Mouse (Mus musculus) liver, embryonic 14 days (tissue): ENCODE data around the gene Vmn2r93. TPM values are rescaled to one million over a fixed set of nuclear protein-coding genes. Genes with fewer than 3 reads are reported as not detected.

Source experiments
- polyA plus RNA-seq: library from polyadenylated mRNA; depleted of rRNA; stranded (reverse); fragments of >200 nt; gene quantifications from 2 replicates; pipeline ENCODE4 v1.2.3, GENCODE M21; 2012; rRNA removed

The Vmn2r93 gene
- not detected in 2 replicates for polyA plus RNA-seq

DNA sequence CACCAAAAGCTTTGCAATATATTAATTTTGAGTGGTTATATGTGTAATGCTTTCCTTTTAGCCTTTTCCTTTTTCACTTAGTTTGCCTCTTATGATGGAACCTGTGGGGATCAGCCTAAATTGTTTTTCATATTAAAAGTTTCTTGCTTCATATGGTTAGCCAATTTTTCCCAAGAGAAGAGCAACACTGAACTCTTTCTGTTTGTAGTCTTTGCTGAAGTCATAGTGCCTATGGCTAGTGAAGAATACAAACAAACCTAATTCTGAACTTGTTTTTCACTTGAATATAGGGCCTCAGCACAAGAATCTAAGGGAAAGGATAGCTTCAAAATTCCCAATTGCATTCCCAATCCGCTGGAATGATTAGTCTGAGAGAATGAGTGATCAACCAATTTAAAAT lies at the start of gene Vmn2r93:
Gene Vmn2r93, plus strand, starts transcription at position 301 of the 400 bp plus-strand sequence.

DNA sequence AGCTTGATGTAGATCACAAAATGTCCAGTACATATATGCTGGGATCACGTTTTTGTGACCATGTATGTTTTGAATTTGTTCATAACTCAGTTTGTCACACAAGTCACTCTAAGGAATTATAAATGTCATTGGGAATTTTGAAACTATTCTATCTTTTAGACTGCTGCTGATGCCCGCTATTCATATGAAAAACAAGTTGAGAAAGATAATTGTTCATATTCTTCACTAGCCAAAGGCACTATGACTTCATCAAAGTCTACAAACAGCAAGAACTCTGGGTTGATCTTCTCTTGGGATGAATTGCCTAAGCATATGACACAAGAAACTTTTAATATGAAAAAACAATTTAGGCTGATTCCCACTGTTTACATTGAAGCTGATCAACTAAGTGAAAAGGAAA lies 20.2 kb upstream of the Vmn2r93 start, which contains the start of gene Vmn2r94:
Gene Vmn2r94, minus strand, starts transcription at position 101 of the 400 bp plus-strand sequence.

Other genes with a start within 250 kb of the Vmn2r93 start
- gene Vmn2r124, start 248.7 kb upstream of the Vmn2r93 start, polyA plus RNA-seq: not detected in 2 replicates
- gene Vmn2r91, start 213.1 kb upstream of the Vmn2r93 start, polyA plus RNA-seq: not detected in 2 replicates
- not detected in 2 replicates for gene Vmn2r92, start 146.2 kb upstream of the Vmn2r93 start, polyA plus RNA-seq
- not detected in 2 replicates for gene Vmn2r94, start 20.3 kb upstream of the Vmn2r93 start, polyA plus RNA-seq
- not detected in 2 replicates for gene Vmn2r95, start 126.0 kb downstream of the Vmn2r93 start, polyA plus RNA-seq